Mouse (Mus musculus) T-cell, adult 2 months (primary cell): ENCODE data around the gene Tbc1d1.

ENCODE experiments used
- DNase-seq: peaks from one replicate; pipeline ENCODE4 v3.0.0; 2022; ENCODE audit warnings: low spot score

The Tbc1d1 gene

GRCm38 (mm10) chr5:64383215-64383614, 227.1 kb downstream of the Tbc1d1 start:
- DNase-seq = no peak

- no peak for DNase-seq
These were observed 228.4 kb downstream of the Tbc1d1 start for GRCm38 (mm10) chr5:64384546-64384945.

GRCm38 (mm10) chr5:64386996-64387395, 230.9 kb downstream of the Tbc1d1 start:
- DNase-seq = no peak

GRCm38 (mm10) chr5:64389202-64389929, 233.3 kb downstream of the Tbc1d1 start:
- DNase-seq = no peak

GRCm38 (mm10) chr5:64391346-64391745, 235.2 kb downstream of the Tbc1d1 start:
- no peak for DNase-seq

GRCm38 (mm10) chr5:64392426-64393020, 236.4 kb downstream of the Tbc1d1 start:
- no peak for DNase-seq

GRCm38 (mm10) chr5:64393530-64393929, 237.4 kb downstream of the Tbc1d1 start:
- DNase-seq = no peak

- no peak for DNase-seq
These were observed 242.1 kb downstream of the Tbc1d1 start for GRCm38 (mm10) chr5:64398155-64398554.

GRCm38 (mm10) chr5:64400742-64401141, 244.6 kb downstream of the Tbc1d1 start:
- no peak for DNase-seq
